8 mouse cellular contexts compared by ENCODE assay signal in genomic region chr14:105897569-105898101, GRCm38 (mm10). TPM values are rescaled to one million over a fixed set of nuclear protein-coding genes. Genes with fewer than 3 reads are reported as not detected.
DNase-seq lines count a peak whose midpoint lies in the region; ATAC-seq lines count a peak whose summit lies in the region.

No protein-coding gene starts in this region.

- peak overlapping the region; percentile 86 for H3K4me2 ChIP-seq in hindbrain, embryonic 12.5 days (replicated peaks)
- peak overlapping the region; percentile 72 for H3K4me2 ChIP-seq in lung, embryonic 16.5 days (ENCODE audit: low read depth, low read length)

- ATAC-seq in hindbrain, embryonic 12.5 days (ENCODE audit: low FRiP score), result peak; percentile 67
- ATAC-seq in lung, embryonic 16.5 days (ENCODE audit: low read depth), result peak; percentile 39
- no peak; the same call in 1 of the 2 replicates for ATAC-seq in megakaryocyte progenitor cell, adult 5-6 weeks (replicated peaks; ENCODE audit: poor library complexity)

- DNase-seq in adrenal gland, adult (ENCODE audit: inconsistent age in 2 of 2, low spot score in 1 of 2), result peak; percentile 76 to 91
- peak; percentile 80 for DNase-seq in cerebellum, adult 9-11 months
- DNase-seq in frontal cortex, postnatal 14 days (ENCODE audit: low spot score in 2 of 2), result peak; percentile 52 to 65
- peak; percentile 52 to 55 for DNase-seq in layer of hippocampus, postnatal 25 days (ENCODE audit: extremely low spot score in 1 of 2, low spot score in 1 of 2)
- peak; percentile 71 for DNase-seq in right cerebral cortex, adult 18-20 months

- peak overlapping the region; percentile 79 for H3K4me3 ChIP-seq in hindbrain, embryonic 12.5 days
- H3K4me3 ChIP-seq in lung, embryonic 16.5 days (ENCODE audit: low read length), result peak overlapping the region; percentile 92

- WGBS in hindbrain, embryonic 12.5 days, result under 1% methylated on average over 20 of the region's 28 CpGs
- WGBS in lung, embryonic 16.5 days, result 0% methylated on average over 23 of the region's 28 CpGs

- H3K27me3 ChIP-seq in hindbrain, embryonic 12.5 days, result no peaks in the 10 kb centered on the region
- H3K27me3 ChIP-seq in lung, embryonic 16.5 days (ENCODE audit: control insufficient read depth, insufficient read depth, low read depth, low read length), result no peaks in the 10 kb centered on the region

- peak overlapping the region; percentile 98 for H3K27ac ChIP-seq in hindbrain, embryonic 12.5 days
- peak overlapping the region; percentile 100 for H3K27ac ChIP-seq in lung, embryonic 16.5 days (ENCODE audit: low read length)

- H3K9me3 ChIP-seq in hindbrain, embryonic 12.5 days (replicated peaks), result no peaks in the 10 kb centered on the region
- H3K9me3 ChIP-seq in lung, embryonic 16.5 days (ENCODE audit: control insufficient read depth, low read length), result no peaks in the 10 kb centered on the region

- peak overlapping the region; percentile 96 for H3K9ac ChIP-seq in hindbrain, embryonic 12.5 days
- peak overlapping the region; percentile 92 for H3K9ac ChIP-seq in lung, embryonic 16.5 days (ENCODE audit: low read length)

- H3K36me3 ChIP-seq in hindbrain, embryonic 12.5 days, result 0 out of 2 replicates have a peak, but pooled peaks cover 4% of the 10 kb centered on the region
- peaks cover 6% of the 10 kb centered on the region; the same call in 1 of the 2 replicates for H3K36me3 ChIP-seq in lung, embryonic 16.5 days (ENCODE audit: control insufficient read depth, insufficient read depth, low read length)

- H3K4me1 ChIP-seq in hindbrain, embryonic 12.5 days, result peaks cover 20% of the 10 kb centered on the region
- peaks cover 15% of the 10 kb centered on the region for H3K4me1 ChIP-seq in lung, embryonic 16.5 days (replicated peaks; ENCODE audit: control insufficient read depth, insufficient read depth, low read length)

RNA-seq across cellular contexts. Expression of gene Spry2, which starts 1.0 kb away (rescaled TPM):
- polyA plus RNA-seq in hindbrain, embryonic 12.5 days (2016; fragmentation: Nextera tagmentation; extraction: Ambion mirVana), result 35.6 and 46.7 TPM in 2 replicates
- 10 to 100 TPM; 66.5 to 78.6 TPM for total RNA-seq in layer of hippocampus, postnatal 25 days (2021)
- polyA plus RNA-seq in lung, embryonic 16.5 days (2015; fragmentation: Nextera tagmentation; extraction: Ambion mirVana), result 52.1 and 61.7 TPM in 2 replicates
- total RNA-seq in megakaryocyte progenitor cell, adult 5-6 weeks (2015), result 11.6 and 16.3 TPM in 2 replicates
- 7.1 and 9.9 TPM in 2 replicates for total RNA-seq in megakaryocyte progenitor cell, adult 5-6 weeks (2017)
